Mouse (Mus musculus): Measurements from ENCODE around the gene Gmnc.
A peak's percentile ranks its signal among the peaks of the same experiment; 100 is the strongest.

The Gmnc gene

DNA sequence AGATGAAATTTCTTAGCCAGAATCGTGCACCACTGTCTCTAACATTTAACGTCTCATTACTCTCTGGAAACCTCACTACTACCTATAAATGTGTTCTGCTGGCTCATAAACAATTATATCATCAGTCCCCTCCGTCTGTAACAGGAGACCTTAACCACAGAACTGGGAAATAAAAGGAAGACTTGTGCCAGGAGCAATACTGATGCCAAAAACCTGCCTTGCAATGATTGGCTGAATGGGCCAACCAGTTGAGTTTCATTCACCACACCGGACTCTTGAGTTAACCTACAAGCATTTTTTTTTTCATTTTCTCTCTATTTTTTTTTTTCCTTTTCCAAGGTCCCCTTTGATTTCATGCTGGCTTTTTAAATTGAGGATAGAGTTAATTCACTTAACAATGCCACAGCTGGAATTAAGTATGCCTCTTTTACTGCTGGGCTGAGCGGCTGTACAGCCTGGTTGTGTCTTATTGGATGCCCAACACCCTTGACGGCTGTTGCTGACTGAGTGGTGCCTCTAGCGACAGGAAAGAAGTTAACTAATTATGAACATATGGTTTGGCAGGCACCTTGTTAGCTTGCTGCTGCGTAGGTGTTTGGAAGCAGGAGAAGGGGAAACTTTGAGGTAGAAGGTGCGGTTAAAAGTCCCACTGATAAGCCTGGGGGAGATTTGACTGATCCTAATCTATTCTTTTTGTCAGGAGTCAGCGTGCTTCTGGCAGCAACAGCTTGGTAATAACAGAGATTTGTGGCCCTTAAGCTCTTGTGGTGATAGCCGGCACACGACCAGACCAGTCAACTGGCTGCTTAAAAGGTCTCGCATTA lies at the start of gene Gmnc:
Gene Gmnc (minus strand): TSS at position 176 of the 824 bp plus-strand sequence.
- DNase-seq (ENCODE audit: low spot score in 2 of 2): no peak

DNA sequence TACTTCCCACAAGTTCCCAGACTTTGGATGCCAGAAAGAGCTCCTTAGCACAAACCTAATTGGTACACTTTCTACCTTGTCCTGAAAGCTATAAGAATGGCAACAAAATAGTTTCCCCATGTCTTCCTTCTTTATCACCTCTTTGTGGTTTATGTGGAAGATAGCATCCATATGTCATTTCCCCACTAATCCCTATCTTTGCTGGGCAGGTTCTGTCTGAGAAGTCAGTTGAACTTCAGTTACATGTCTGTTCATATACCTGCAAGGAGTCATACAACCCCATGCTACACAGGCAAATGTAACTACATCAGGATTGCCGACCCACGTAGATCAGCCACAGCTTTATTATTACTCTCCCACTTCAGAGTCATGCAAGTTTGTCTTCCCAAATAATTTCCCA lies 35.8 kb upstream of the Gmnc start:
- no peak for DNase-seq (ENCODE audit: low spot score in 2 of 2)

DNA sequence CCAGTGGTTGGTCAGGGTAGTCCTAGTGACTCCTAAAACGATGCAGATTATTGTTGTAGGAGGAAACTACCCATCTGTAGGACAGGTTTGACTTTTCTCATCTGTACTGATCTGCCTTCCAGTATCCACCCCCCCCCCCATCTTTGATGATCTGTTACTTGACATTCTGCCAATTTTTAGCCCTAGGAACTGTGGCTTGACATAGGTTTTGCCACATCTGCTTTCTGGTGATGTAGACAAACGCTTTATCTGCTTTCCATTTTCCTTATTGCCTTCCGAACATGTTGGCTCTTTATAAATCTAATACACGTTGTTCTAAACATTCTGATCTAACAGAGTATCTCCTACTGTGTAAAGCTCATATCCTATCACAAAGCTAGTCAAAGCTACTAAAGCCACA lies 34.8 kb upstream of the Gmnc start:
- no peak for DNase-seq (ENCODE audit: low spot score in 2 of 2)

DNA sequence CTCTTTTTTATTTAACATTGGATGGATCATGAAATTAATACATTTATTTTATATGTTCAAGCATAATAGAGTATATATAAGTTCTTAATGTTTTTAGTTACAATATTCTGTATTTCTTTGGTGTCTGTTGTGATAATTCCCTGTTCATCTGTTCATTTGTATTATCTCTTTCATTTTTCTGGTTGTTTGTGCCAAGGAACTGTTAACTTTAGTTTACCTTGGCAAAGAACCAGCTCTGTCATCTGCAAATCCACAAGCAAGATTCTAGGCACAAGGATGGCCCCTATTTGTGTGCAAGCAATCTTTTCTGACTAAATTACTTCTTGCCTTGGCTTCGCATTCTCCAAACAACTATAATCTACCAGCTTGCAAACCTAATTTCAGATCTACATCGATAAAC lies 31.3 kb upstream of the Gmnc start:
- no peak for DNase-seq (ENCODE audit: low spot score in 2 of 2)

DNA sequence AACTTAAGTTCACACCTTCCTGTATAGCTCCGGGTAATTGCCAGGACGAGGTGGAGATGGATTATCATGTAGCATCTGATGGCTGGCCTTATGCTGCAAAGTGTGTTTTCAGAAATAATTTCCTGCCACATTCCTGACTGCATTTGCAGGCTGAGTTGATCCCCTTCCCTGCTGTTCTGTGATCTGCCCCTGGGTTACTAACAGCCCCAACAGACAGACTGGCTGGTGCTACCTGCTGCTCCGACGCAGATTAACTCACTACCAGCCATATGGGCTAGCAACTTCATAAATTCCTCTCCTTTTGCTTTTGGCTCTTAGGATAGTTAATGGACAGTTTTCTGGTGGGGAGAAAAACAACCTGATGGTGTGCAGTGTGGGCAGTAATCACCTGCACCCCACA lies 25.9 kb upstream of the Gmnc start:
- DNase-seq (ENCODE audit: low spot score in 2 of 2): no peak

DNA sequence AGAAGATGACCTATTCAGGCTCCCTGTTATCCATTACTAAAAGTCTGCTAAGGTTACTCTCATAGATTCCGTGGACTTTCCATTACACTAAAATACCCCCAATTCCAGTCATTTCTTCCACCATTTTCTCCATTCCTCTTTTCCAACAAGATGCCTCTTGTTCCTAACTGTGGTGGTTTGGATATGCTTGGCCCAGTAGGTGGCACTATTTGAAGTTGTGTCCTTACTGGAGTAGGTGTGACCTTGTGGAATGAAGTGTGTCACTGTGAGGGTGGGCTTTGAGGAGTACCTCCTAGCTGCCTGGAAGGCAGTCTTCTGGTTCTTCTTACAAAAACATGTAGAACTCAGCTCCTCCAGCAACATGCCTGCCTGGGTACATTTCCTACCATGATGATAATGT lies 11.3 kb upstream of the Gmnc start:
- DNase-seq (ENCODE audit: low spot score in 2 of 2): no peak

DNA sequence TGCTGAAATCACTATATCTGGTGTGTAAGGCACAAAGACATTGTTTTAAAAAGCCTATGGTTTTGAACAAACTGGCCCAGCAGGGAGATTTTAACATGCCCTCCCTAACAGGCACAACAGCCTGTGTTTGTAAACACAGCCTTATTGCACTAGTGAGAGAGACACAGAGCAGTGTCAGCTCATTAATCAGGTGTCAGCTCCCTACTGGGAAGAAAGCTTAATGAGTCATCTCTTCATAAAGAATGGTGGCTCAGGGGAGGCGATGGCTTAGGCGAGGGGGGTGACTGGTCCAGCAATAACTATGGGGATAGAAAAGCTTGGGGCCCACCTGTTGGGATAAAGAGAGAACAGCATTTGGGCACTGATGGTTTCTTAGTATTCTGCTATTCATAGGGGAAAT lies 8.1 kb upstream of the Gmnc start:
- no peak for DNase-seq (ENCODE audit: low spot score in 2 of 2)

DNA sequence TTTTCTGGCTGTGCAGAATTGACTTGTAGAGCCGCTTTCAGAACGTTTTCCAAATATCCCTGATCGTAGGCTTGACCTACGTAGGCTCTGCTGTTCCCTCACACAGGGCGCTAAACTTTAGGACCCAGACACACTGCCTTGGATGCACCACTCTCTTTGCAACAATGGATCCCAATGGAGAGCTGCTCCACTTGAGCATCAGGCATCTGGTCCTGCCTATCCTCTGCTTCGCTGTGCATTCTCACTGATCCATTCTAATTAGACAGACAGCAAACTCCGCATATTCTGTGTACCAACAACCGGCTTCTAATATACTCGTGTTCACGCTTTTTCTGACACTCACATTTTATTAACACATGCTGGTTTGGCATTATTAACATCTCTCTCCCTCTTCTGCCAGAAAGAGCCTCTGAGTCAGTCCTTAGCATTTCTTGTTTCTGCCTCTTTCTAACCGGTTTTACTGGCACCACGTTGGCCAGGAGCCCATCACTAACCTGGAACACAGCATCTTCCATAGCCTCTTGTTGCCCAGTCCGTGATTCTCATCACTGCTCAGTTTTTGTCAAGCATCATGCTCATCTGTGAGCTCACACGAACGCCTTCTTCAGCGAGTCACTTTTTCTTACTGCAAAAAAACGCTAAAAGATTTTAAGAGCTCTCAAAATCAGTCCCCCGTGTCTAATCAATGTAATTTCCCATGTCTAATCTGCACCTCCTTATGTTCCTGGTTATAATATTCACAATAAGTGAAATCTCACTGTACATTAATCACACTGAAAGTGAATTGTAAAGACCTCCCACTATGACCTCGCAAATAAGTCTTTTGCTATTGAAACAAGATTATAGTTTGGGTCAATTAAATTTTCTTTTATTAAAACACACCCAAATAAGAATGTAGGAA lies 1.8 kb downstream of the Gmnc start:
- DNase-seq (ENCODE audit: low spot score in 2 of 2): no peak

DNA sequence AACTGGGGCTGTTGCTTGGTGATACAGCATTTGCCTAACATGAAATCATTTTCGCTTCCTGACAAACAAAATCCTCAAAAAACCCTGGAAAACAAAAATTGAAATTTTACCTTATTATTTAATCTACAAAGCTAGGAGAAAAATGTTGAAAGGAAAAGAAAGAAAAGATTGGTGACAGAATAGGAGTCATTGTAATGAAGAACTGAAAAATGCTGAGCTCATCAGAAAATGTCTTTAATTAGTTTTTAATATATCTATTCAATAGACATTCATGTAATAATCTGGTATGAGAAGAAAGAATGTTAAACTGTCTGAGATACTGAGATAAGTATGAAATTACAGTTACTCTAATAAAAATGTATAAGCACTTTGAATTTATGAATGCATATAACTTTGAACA lies 3.3 kb downstream of the Gmnc start:
- DNase-seq (ENCODE audit: low spot score in 2 of 2): no peak

DNA sequence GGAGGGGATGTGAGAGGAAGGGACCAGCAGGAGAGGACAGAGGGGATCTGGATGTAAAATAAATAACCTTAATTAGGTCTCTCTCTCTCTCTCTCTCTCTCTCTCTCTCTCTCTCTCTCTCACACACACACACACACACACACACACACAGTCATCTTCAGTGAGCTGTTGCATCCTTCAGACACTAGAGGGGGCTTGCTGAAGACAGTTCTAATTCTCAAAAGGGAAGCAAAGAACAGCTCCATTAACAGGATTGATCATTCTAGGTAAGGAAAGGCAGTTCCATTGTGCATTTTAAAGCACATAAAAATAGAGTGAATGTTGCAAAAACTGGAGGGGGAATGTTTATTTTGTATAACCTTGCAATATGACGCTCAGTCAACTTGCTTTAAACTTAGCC lies 5.7 kb downstream of the Gmnc start:
- no peak for DNase-seq (ENCODE audit: low spot score in 2 of 2)

DNA sequence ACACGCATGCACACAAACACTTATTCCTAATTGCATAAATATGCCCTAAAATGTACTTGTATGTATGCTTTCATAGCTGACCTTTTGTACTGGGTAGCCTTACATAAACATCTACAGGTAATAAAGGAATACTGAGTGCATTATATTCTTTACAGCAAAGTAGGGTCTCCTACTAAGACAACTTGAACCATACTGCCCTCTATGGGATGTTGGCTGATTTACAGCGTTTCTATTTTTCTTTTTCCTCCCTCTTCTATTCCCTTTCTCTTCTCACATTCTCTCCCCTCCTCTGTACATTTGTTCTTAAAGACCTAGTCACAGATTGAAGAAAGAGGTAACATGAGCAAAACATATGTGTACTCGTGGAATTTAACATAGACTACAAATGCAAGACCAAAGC lies 9.3 kb downstream of the Gmnc start:
- DNase-seq (ENCODE audit: low spot score in 2 of 2): peak in 1 of 2 experiments; percentile 16

DNA sequence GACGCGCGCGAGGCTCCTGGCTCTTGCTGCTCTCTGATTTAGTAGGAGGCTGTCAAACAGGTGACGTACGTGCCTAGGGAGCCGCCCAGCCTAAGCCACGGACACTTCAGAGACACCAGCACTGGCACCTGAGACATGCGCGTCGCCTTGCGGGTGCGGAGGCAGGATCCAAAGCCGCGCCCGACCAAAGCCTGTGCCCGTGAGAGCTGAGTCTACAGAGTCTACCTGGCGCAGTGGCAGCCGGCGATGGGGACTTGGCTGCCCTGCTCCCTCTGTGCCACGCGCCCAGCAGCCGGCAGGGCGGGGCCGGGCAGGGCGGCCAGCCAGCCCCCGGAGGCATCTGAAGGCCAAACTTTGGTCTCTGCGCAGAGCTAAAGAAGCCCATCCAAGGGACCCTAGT lies 23.5 kb downstream of the Gmnc start:
- DNase-seq (ENCODE audit: low spot score in 2 of 2): peak; percentile 13 to 33

DNA sequence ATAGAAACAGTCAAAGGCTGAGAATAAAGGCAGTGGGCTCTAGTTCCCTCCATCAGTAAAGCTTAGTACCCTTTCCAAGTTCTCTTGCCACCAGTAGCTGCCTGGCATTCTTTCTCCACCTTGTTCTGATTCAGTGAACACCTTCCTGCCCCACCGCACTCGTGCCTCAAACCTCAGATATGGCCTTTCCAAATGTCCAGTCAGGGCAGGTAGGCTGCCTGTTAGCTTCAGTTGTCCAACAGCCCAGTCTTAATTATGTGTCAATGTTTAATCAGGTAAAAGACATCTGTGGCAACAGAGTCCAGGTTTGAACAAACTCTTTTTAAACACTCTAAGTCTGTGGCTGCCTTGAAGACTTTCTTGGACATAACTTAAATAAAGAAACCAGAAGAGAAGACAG lies 24.6 kb downstream of the Gmnc start:
- DNase-seq (ENCODE audit: low spot score in 2 of 2): no peak

DNA sequence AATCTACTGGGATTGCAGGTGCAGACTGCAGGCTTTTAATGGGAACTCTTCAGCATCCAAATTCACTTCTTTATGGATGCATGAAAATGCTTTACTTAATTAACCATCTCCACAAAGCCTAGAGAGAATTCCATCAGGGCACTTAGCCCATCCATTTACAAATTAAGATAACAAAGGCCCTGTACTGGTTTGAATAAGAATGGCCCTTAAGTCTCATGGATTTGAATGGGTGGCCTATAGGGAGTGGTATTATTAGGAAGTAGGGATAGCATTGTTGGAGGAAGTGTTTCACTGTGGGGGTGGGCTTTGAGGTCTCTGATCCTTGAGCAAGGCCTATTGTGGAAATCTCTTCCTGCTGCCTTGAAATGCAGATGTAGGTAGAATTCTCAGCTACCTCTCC lies 29.5 kb downstream of the Gmnc start:
- DNase-seq (ENCODE audit: low spot score in 2 of 2): no peak

DNA sequence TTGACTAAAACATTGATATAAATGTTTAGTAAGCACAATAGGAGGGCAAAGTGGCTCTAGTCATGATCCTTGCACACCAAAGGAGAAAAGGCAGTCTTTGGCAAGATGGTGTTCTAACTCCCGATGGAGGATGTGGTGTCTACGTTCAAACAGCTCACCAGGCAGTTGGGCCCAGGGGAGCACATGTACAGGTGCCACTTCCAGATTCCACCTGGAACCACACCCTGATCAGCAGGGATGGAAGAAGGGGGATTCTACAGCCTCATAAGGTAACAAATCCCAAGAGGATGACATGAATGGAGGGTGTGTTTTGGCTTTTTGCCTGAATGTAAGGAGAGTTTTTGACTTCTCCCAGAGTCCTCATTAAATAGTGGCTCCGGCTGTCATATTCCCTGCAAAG lies 39.9 kb downstream of the Gmnc start:
- no peak for DNase-seq (ENCODE audit: low spot score in 2 of 2)

DNA sequence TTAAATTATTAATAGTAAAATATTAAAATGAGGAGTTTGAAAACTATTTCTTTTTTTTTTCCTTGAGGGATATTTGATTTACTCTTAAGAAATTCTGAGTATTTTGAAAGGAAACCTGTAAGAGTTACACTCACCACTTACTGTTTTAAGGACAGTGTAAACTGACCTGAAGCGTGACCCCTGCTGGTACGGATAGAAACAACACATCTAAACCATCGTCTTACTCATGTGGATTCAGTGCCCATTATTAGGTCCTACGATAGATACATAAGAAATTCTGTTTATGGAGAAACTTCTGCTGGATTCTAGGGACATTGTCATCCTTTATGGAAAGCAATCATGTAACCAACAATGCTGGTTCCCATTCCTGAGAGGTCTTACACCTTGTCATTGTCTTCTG lies 41.2 kb downstream of the Gmnc start:
- DNase-seq (ENCODE audit: low spot score in 2 of 2): no peak

DNA sequence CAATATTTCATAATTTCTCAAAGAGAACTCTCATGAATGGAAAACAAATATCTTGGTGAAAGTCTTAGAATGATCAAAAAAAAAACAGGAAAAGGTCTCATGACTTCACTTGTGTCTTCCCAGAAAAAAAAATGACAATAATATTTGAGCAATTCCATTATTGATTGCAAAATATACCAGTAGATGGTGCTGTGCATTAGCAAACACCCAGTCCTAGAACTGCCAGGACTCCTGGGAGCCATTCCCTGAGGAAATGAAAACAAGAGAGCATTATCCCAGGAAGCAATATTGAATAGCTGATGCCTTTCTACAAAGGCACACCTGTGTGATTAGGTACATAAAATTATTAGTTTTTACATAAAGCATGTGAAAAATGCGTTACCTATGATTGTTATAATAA lies 87.5 kb downstream of the Gmnc start:
- DNase-seq (ENCODE audit: low spot score in 2 of 2): peak in 1 of 2 experiments; percentile 1

DNA sequence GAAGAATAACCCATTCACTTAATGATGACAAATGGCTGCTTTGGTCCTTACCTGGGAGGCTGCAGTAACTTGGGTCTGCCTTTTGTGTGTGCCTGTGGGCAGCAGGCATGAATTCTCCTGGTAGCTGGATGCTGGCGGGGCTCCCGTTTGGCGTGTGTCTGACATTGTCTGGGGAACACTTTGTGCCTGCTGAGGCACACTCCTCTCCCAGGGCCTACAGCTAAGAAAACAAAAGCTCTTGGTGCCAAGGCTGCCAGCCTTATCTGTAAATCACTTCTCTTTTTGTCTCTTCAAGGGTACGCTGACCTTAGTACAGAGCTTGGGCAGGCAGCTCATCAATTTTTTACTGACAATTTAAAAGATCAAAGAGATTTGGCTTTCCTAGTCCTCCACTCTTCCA lies 90.0 kb downstream of the Gmnc start:
- DNase-seq (ENCODE audit: low spot score in 2 of 2): peak in 1 of 2 experiments; percentile 2

DNA sequence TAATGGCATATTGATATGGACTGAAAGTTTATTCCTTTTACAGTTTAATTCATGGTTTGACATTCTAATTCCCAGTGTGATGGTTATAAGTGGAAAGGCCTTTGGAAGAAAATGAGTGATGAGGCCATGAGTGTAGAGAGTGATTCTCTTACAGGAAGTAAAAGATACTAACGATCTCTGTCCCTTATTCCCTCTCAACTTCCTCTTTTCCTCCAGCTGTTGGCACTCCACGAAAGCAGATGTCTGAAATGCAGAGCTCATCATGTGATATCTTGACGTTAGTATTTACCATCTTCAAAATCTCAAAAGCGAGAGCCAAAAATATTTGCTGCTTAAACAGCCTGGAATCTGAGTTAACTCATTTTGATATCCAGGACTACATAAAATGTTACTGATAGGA lies 105.1 kb downstream of the Gmnc start:
- DNase-seq (ENCODE audit: low spot score in 2 of 2): no peak

DNA sequence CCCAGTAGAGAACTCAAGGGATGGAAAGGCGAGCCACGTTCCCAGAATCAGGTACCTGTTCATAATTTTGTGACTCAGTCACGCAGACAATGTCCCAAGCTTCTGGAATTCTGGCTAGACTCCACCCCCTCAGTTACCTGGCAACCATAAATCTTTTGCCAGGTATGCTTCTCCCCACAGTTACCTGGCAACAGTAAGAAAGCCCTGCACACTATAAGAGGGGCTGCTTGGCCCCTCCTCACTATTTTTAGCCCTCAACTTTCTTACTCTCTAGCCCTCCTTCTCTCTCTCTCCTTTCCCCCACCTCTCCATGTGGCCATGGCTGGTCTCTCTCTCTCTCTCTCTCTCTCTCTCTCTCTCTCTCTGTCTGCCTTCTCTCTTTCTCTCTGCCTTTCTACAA lies 114.6 kb downstream of the Gmnc start:
- DNase-seq (ENCODE audit: low spot score in 2 of 2): no peak

Measured in frontal cortex, postnatal 36 days (tissue).